Mouse (Mus musculus) embryonic facial prominence, embryonic 11.5 days (tissue): ENCODE measurements at regions not wholly inside any gene's neighbourhood (a gene's known extent, or its start where the extent isn't known, plus 50 kb on each side); places are given as distances from the start of the nearest gene placed in this dataset.

Experiments used
- ATAC-seq: fragments of 200-750 bp; cut with Nextera tagmentation; replicated peaks from 2 replicates; pipeline ENCODE4 v1.8.0; 2017; ENCODE audit warnings: low read depth; ENCODE audit not compliant: insufficient number of reproducible peaks, low FRiP score, low TSS enrichment
- DNase-seq: peaks from one replicate; pipeline ENCODE4 v3.0.0-alpha.2; 2015; ENCODE audit warnings: low spot score
- H3K27ac ChIP-seq: fragments of 300-500 bp; sonication (generic); replicated peaks from 2 replicates; pipeline ENCODE4 v1.5.1; 2014; ENCODE audit warnings: mild to moderate bottlenecking, low read depth, low read length, control low read depth
- H3K27me3 ChIP-seq: fragments of 300-500 bp; sonication (generic); 2 replicates; pipeline ENCODE4 v1.6.1; 2014; ENCODE audit warnings: mild to moderate bottlenecking, low read length, moderate library complexity, mixed read lengths; ENCODE audit not compliant: control insufficient read depth, insufficient read depth
- H3K36me3 ChIP-seq: fragments of 300-500 bp; sonication (generic); replicated peaks from 2 replicates; pipeline ENCODE4 v1.6.1; 2014; ENCODE audit warnings: low read depth, mild to moderate bottlenecking, low read length, moderate library complexity, mixed read lengths; ENCODE audit not compliant: control insufficient read depth, insufficient read depth
- H3K4me1 ChIP-seq: fragments of 300-500 bp; sonication (generic); 2 replicates; pipeline ENCODE4 v1.6.1; 2014; ENCODE audit warnings: low read length, mixed read lengths; ENCODE audit not compliant: control insufficient read depth, insufficient read depth
- H3K4me2 ChIP-seq: fragments of 300-500 bp; sonication (generic); 2 replicates; pipeline ENCODE4 v1.6.1; 2014; ENCODE audit warnings: low read depth, mild to moderate bottlenecking, control low read depth, low read length, moderate library complexity
- H3K4me3 ChIP-seq: fragments of 300-500 bp; sonication (generic); 2 replicates; pipeline ENCODE4 v1.5.1; 2014; ENCODE audit warnings: low read depth, low read length, control low read depth
- H3K9ac ChIP-seq: fragments of 300-500 bp; sonication (generic); replicated peaks from 2 replicates; pipeline ENCODE4 v1.6.1; 2014; ENCODE audit warnings: mild to moderate bottlenecking, control low read depth, low read length
- H3K9me3 ChIP-seq: fragments of 300-500 bp; sonication (generic); replicated peaks from 2 replicates; pipeline ENCODE4 v1.6.1; 2016; ENCODE audit warnings: mild to moderate bottlenecking, low read length, inconsistent platforms, mixed read lengths; ENCODE audit not compliant: control insufficient read depth
- WGBS: fragments of 180-500 bp; shearing (Covaris S2); extraction: QIAGEN DNeasy Blood & Tissue Kit; methylation state at CpG from one replicate; pipeline ENCODE4 v1.1.7; 2014; 5-methylcytosine and 5-hydroxymethylcytosine counted together

- WGBS = 83% methylated on average over 8 of the region's 8 CpGs
- H3K36me3 ChIP-seq = no peaks in the 10 kb centered on the region
- DNase-seq (peak; percentile 29), ATAC-seq (no peak)
- H3K4me3 ChIP-seq = no peak overlapping the region
- H3K4me2 ChIP-seq = no peak overlapping the region
- H3K9me3 ChIP-seq = no peaks in the 10 kb centered on the region
- H3K4me1 ChIP-seq = no peaks in the 10 kb centered on the region
- no peak overlapping the region for H3K9ac ChIP-seq
- H3K27me3 ChIP-seq = no peaks in the 10 kb centered on the region
- H3K27ac ChIP-seq = no peak overlapping the region
Observed at GRCm38 (mm10) chr10:91613794-91614479, 432.8 kb upstream of the Tmpo start.

DNA sequence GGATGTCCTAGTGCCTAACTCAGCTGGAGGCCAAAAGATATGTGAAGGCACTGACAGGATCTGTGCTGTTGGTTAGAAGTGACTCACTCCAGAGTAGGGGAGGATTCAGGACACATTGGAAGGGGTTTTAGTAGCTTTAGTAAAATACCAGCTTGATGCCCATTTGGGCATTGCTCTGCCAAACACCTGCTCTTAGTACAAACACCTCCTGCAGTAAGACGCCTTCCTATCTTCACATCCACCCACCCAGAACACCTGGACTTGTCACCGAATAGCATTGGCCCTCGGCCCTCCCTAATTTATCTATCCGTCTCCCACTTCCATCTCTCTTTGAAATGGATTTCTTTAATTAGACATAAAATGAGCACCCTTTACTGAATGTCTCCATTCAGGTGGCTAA, 430.9 kb upstream of the Tmpo start:
- Histone ChIP-seq H3K36me3 (no peaks in the 10 kb centered on the region), H3K4me2 (no peak overlapping the region), H3K9me3 (no peaks in the 10 kb centered on the region), H3K4me1 (no peaks in the 10 kb centered on the region), H3K4me3 (no peak overlapping the region), H3K9ac (no peak overlapping the region), H3K27me3 (no peaks in the 10 kb centered on the region), H3K27ac (no peak overlapping the region)
- DNase-seq = no peak
- ATAC-seq = no peak
- WGBS = 89% methylated on average over 4 of the region's 4 CpGs

- 95% methylated on average over 3 of the region's 3 CpGs for WGBS
- Histone ChIP-seq H3K9me3 (no peaks in the 10 kb centered on the region), H3K4me3 (no peak overlapping the region), H3K27ac (no peak overlapping the region), H3K27me3 (no peaks in the 10 kb centered on the region), H3K4me2 (no peak overlapping the region), H3K4me1 (no peaks in the 10 kb centered on the region), H3K36me3 (no peaks in the 10 kb centered on the region), H3K9ac (no peak overlapping the region)
- ATAC-seq (no peak), DNase-seq (no peak)
Observed at GRCm38 (mm10) chr10:91594891-91595290, 413.8 kb upstream of the Tmpo start.

- no peak overlapping the region for H3K4me3 ChIP-seq
- H3K9me3 ChIP-seq = no peaks in the 10 kb centered on the region
- H3K27ac ChIP-seq = no peak overlapping the region
- DNase-seq (no peak), ATAC-seq (no peak)
- no peaks in the 10 kb centered on the region for H3K4me1 ChIP-seq
- no peak overlapping the region for H3K4me2 ChIP-seq
- no peaks in the 10 kb centered on the region for H3K27me3 ChIP-seq
- H3K36me3 ChIP-seq = no peaks in the 10 kb centered on the region
- WGBS = 83% methylated on average over 2 of the region's 2 CpGs
- no peak overlapping the region for H3K9ac ChIP-seq
Observed at GRCm38 (mm10) chr10:91593378-91593777, 412.3 kb upstream of the Tmpo start.

GRCm38 (mm10) chr10:91591845-91592244, 410.7 kb upstream of the Tmpo start:
- DNase-seq (no peak), ATAC-seq (no peak)
- H3K36me3 ChIP-seq = no peaks in the 10 kb centered on the region
- no peaks in the 10 kb centered on the region for H3K9me3 ChIP-seq
- no peak overlapping the region for H3K27ac ChIP-seq
- no peak overlapping the region for H3K4me3 ChIP-seq
- 66% methylated on average over 10 of the region's 10 CpGs for WGBS
- H3K27me3 ChIP-seq = no peaks in the 10 kb centered on the region
- H3K9ac ChIP-seq = no peak overlapping the region
- no peaks in the 10 kb centered on the region for H3K4me1 ChIP-seq
- H3K4me2 ChIP-seq = no peak overlapping the region

DNA sequence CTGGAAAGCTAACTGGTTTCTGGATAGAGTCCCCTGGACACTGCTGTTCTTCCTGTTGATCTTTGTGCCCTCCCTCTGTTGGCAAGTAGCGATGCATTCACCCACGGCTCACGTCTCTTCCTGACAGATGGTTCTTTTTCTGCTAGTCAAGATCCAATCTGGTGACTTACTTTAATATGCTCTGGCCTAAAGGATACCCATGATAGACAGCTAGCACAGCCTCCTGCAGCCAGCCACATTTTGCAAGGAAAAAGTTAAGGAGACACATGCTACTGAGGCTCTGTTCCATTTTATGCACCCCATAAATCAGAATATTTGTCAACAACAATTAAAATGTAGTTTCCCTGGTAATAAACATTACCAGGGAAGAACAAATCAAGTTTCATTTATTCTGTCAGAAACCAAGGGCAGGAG, 410.3 kb upstream of the Tmpo start:
- H3K4me3 ChIP-seq = no peak overlapping the region
- H3K27me3 ChIP-seq = no peaks in the 10 kb centered on the region
- no peak overlapping the region for H3K9ac ChIP-seq
- ATAC-seq (no peak), DNase-seq (no peak)
- no peaks in the 10 kb centered on the region for H3K36me3 ChIP-seq
- 48% methylated on average over 3 of the region's 3 CpGs for WGBS
- no peaks in the 10 kb centered on the region for H3K9me3 ChIP-seq
- H3K27ac ChIP-seq = no peak overlapping the region
- no peak overlapping the region for H3K4me2 ChIP-seq
- H3K4me1 ChIP-seq = no peaks in the 10 kb centered on the region

GRCm38 (mm10) chr10:91583204-91583603, 402.1 kb upstream of the Tmpo start:
- ATAC-seq = no peak
- Histone ChIP-seq H3K27ac (no peak overlapping the region), H3K9me3 (no peaks in the 10 kb centered on the region), H3K4me1 (no peaks in the 10 kb centered on the region), H3K27me3 (no peaks in the 10 kb centered on the region), H3K9ac (no peak overlapping the region), H3K4me3 (no peak overlapping the region), H3K4me2 (no peak overlapping the region), H3K36me3 (no peaks in the 10 kb centered on the region)
- WGBS = 94% methylated on average over 3 of the region's 3 CpGs
- no peak for DNase-seq

DNA sequence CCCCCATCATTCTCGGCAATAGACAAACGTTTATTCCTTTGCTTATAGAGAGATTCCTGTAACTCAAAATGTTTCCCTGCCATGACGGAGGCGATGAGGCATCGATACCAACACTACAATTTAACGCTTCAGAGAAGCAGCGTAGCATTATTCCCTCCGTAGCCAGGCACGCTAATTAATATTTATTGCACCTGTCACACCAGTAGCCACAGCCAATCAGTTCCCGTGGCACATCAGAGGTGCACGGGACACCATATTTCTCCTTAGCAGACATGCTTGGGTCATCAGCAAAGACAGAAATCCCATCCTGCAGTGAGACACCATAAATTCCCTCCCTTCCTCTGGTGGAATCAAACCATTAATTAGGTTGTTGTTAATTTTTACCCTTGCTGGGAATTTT, 399.8 kb upstream of the Tmpo start:
- no peak overlapping the region for H3K4me2 ChIP-seq
- no peaks in the 10 kb centered on the region for H3K9me3 ChIP-seq
- 85% methylated on average over 11 of the region's 11 CpGs for WGBS
- H3K9ac ChIP-seq = no peak overlapping the region
- no peaks in the 10 kb centered on the region for H3K4me1 ChIP-seq
- H3K36me3 ChIP-seq = no peaks in the 10 kb centered on the region
- H3K27me3 ChIP-seq = no peaks in the 10 kb centered on the region
- no peak for ATAC-seq
- no peak overlapping the region for H3K4me3 ChIP-seq
- no peak overlapping the region for H3K27ac ChIP-seq
- DNase-seq = no peak
